Mouse (Mus musculus): ENCODE results near the gene Bhlhe41. TPM values are rescaled to one million over a fixed set of nuclear protein-coding genes. Genes with fewer than 3 reads are reported as not detected.
A peak's percentile ranks its signal among the peaks of the same experiment; 100 is the strongest.

Gene Bhlhe41
- polyA plus RNA-seq, 1 experiment from 2014 or later: 1.1 TPM

DNA sequence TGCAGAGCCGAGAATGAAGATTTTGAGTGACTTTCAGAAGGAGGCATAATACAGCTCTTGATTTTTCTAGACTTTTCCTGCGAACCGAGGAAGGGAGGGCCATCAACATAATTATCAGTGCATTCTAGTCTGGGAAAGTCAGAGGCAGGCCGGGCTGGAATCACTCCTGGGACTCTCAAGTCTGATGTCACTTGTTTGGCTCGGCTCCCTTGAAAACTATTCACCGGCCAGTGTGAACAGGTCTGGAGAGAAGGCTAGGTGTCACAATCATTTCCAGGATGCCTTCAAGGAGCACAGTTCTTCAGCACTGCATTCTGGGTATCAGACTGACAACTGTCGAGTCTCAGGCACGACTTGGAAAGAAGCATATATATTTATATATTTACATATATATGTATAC is 20.9 kb upstream of the Bhlhe41 start:
- H3K9me3 ChIP-seq (replicated peaks; ENCODE audit: low read length): no peaks in the 10 kb centered on the region
- H3K27ac ChIP-seq: no peak overlapping the region
- no peak for TF ChIP-seq CTCF (IDR thresholded peaks at IDR 0.05; ENCODE audit: low read depth)
- no peaks in the 10 kb centered on the region for H3K36me3 ChIP-seq (ENCODE audit: insufficient read depth, low read length)
- H3K4me2 ChIP-seq (ENCODE audit: low read length): no peak overlapping the region
- DNase-seq (ENCODE audit: low spot score) (no peak), ATAC-seq (replicated peaks; ENCODE audit: low FRiP score, low read depth) (no peak)
- H3K27me3 ChIP-seq (ENCODE audit: insufficient read depth, low read length): no peaks in the 10 kb centered on the region
- 55% methylated on average over 8 of the region's 8 CpGs for WGBS
- no peak overlapping the region for H3K4me3 ChIP-seq (replicated peaks; ENCODE audit: low read depth, low read length)
- H3K9ac ChIP-seq (ENCODE audit: low read depth, low read length): no peak overlapping the region
- H3K4me1 ChIP-seq (replicated peaks; ENCODE audit: insufficient read depth, low read length): no peaks in the 10 kb centered on the region

DNA sequence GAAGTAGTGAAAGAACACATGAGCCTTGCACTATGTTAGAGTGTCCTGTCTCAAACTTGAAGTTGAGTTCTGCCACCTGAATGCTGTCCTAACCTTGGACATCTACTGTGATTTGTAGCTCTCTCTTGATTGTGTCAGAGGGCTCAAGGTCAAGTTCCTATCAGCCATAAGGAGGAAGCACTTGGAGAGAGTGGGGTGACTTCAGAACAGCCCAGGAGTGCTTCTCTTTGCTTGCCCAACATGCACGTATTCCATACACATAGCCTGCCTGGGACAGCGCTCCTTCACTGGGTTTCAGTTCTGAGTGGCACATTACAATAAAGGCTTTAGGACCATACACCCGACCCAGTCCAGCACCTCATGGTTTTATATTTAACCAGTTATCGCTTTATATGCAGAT is 19.7 kb upstream of the Bhlhe41 start:
- Histone ChIP-seq H3K4me1 (replicated peaks; ENCODE audit: insufficient read depth, low read length) (no peaks in the 10 kb centered on the region), H3K27ac (no peak overlapping the region), H3K4me3 (replicated peaks; ENCODE audit: low read depth, low read length) (no peak overlapping the region), H3K4me2 (ENCODE audit: low read length) (no peak overlapping the region), H3K9me3 (replicated peaks; ENCODE audit: low read length) (no peaks in the 10 kb centered on the region), H3K9ac (ENCODE audit: low read depth, low read length) (no peak overlapping the region), H3K27me3 (ENCODE audit: insufficient read depth, low read length) (no peaks in the 10 kb centered on the region), H3K36me3 (ENCODE audit: insufficient read depth, low read length) (no peaks in the 10 kb centered on the region)
- ATAC-seq (replicated peaks; ENCODE audit: low FRiP score, low read depth): no peak
- 81% methylated on average over 4 of the region's 4 CpGs for WGBS
- no peak for TF ChIP-seq CTCF (IDR thresholded peaks at IDR 0.05; ENCODE audit: low read depth)
- no peak for DNase-seq (ENCODE audit: low spot score)

DNA sequence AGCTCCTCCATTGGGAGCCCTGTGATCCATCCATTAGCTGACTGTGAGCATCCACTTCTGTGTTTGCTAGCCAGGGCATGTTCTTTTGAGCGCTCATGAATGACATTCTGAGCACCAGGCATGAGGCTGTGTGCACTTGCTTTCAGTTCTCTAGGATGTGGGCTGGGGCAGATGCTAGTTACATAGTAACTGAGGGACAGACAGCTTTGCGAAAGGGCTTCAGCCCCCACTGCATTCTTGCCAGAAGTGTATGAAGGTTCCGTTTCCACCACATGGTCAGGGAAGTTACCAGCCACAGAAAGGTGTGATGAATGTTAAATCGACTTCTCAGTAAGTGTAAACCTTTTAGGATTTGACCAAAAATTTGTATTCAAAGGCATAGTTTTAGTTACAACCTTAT is 18.3 kb upstream of the Bhlhe41 start:
- Histone ChIP-seq H3K27me3 (ENCODE audit: insufficient read depth, low read length) (no peaks in the 10 kb centered on the region), H3K36me3 (ENCODE audit: insufficient read depth, low read length) (no peaks in the 10 kb centered on the region), H3K9me3 (replicated peaks; ENCODE audit: low read length) (no peaks in the 10 kb centered on the region), H3K4me2 (ENCODE audit: low read length) (no peak overlapping the region), H3K9ac (ENCODE audit: low read depth, low read length) (no peak overlapping the region), H3K4me3 (replicated peaks; ENCODE audit: low read depth, low read length) (no peak overlapping the region), H3K4me1 (replicated peaks; ENCODE audit: insufficient read depth, low read length) (no peaks in the 10 kb centered on the region), H3K27ac (no peak overlapping the region)
- WGBS: 64% methylated on average over 4 of the region's 4 CpGs
- no peak for TF ChIP-seq CTCF (IDR thresholded peaks at IDR 0.05; ENCODE audit: low read depth)
- ATAC-seq (replicated peaks; ENCODE audit: low FRiP score, low read depth) (no peak), DNase-seq (ENCODE audit: low spot score) (no peak)

DNA sequence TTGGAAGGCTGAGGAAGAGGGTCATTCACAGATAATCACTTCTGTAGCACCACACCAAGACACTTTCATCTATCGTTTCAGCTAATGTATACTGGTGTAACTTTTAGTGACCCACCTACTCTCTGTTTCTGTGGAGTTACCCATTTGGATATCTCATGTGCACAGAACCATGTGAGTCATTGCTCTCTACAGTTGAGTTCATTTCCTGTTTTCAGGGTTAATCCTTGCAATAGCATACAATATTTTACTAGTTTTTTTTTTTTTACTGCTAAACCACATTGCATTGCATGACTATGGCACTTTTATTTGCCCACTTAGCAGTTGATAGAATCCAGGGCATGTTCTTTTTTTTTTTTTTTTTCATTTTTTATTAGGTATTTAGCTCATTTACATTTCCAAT is 17.7 kb upstream of the Bhlhe41 start:
- WGBS: 39% methylated on average over 1 of the region's 1 CpGs
- no peak for TF ChIP-seq CTCF (IDR thresholded peaks at IDR 0.05; ENCODE audit: low read depth)
- DNase-seq (ENCODE audit: low spot score): no peak

DNA sequence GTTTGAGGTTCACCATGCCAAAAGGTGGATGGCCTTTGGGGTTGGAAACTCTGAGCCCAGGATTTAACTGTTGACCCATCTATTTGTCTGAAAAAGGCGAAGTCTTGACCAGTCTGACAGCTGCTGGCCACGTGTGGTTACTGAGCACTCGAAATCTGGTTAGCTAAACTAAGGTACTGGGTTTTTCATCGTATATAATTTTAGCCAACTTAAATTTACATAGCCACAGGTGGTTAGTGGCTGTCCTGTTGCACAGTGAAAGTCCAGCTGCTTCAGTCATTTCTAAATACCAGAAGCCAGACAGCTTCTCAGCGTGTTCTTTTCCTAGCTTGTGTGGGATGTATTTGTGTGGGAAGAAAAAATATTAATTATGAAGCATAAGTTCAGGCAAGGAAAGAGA is 15.3 kb upstream of the Bhlhe41 start:
- H3K4me2 ChIP-seq (ENCODE audit: low read length): no peak overlapping the region
- no peaks in the 10 kb centered on the region for H3K27me3 ChIP-seq (ENCODE audit: insufficient read depth, low read length)
- no peaks in the 10 kb centered on the region for H3K4me1 ChIP-seq (replicated peaks; ENCODE audit: insufficient read depth, low read length)
- no peak overlapping the region for H3K4me3 ChIP-seq (replicated peaks; ENCODE audit: low read depth, low read length)
- no peak overlapping the region for H3K27ac ChIP-seq
- no peak overlapping the region for H3K9ac ChIP-seq (ENCODE audit: low read depth, low read length)
- no peaks in the 10 kb centered on the region for H3K9me3 ChIP-seq (replicated peaks; ENCODE audit: low read length)
- no peak for DNase-seq (ENCODE audit: low spot score)
- TF ChIP-seq CTCF (IDR thresholded peaks at IDR 0.05; ENCODE audit: low read depth): no peak
- H3K36me3 ChIP-seq (ENCODE audit: insufficient read depth, low read length): no peaks in the 10 kb centered on the region
- no peak for ATAC-seq (replicated peaks; ENCODE audit: low FRiP score, low read depth)
- 84% methylated on average over 5 of the region's 5 CpGs for WGBS

More for the DNA sequence above, 17.7 kb upstream of the Bhlhe41 start:
- ATAC-seq (replicated peaks; ENCODE audit: low FRiP score, low read depth): no peak
- no peak overlapping the region for H3K27ac ChIP-seq
- no peaks in the 10 kb centered on the region for H3K9me3 ChIP-seq (replicated peaks; ENCODE audit: low read length)
- no peak overlapping the region for H3K9ac ChIP-seq (ENCODE audit: low read depth, low read length)
- H3K4me1 ChIP-seq (replicated peaks; ENCODE audit: insufficient read depth, low read length): no peaks in the 10 kb centered on the region
- no peaks in the 10 kb centered on the region for H3K36me3 ChIP-seq (ENCODE audit: insufficient read depth, low read length)
- no peak overlapping the region for H3K4me3 ChIP-seq (replicated peaks; ENCODE audit: low read depth, low read length)
- no peaks in the 10 kb centered on the region for H3K27me3 ChIP-seq (ENCODE audit: insufficient read depth, low read length)
- H3K4me2 ChIP-seq (ENCODE audit: low read length): no peak overlapping the region

DNA sequence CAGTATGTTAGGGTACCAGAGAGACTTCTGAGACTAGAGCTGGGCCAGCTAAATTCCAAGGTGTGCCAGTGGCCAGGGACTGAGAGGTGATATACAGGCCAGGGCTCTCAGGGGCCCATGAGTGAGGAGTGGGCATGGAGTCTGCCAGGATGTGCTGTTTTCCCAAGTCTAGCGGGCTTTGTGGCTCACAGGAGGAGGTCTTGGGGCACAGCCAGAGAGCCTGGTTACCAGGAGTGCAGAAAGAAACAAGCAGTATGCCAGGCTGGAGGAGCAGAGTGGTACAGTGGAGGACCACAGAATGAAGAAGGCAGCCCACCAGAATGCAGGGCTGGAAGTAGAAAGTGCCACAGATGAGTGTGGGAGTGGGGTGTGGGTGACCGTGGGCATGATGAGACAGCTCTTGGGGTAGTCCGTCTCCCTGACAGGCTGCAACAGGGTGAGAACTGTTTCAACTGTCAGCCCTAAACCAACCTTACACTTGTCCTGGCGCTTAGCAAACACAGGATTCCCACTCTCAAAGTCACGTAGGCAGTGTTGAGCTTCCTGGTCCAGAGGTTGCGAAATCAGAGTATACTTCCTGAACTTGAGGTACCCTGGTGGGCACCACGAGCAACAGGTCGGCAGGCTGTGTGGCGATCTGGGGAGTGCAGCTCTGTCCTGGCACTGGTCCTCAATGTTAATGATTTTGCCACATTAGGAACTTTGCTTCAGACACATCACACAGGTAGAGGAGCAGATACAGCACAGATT is 11.8 kb upstream of the Bhlhe41 start:
- WGBS: 88% methylated on average over 9 of the region's 9 CpGs
- TF ChIP-seq CTCF (IDR thresholded peaks at IDR 0.05; ENCODE audit: low read depth): no peak
- H3K9ac ChIP-seq (ENCODE audit: low read depth, low read length): no peak overlapping the region
- no peaks in the 10 kb centered on the region for H3K36me3 ChIP-seq (ENCODE audit: insufficient read depth, low read length)
- ATAC-seq (replicated peaks; ENCODE audit: low FRiP score, low read depth) (no peak), DNase-seq (ENCODE audit: low spot score) (no peak)
- no peak overlapping the region for H3K4me2 ChIP-seq (ENCODE audit: low read length)
- H3K9me3 ChIP-seq (replicated peaks; ENCODE audit: low read length): no peaks in the 10 kb centered on the region
- H3K27ac ChIP-seq: no peak overlapping the region
- H3K4me3 ChIP-seq (replicated peaks; ENCODE audit: low read depth, low read length): no peak overlapping the region
- 0 out of 2 replicates have a peak, but pooled peaks cover 6% of the 10 kb centered on the region for H3K4me1 ChIP-seq (replicated peaks; ENCODE audit: insufficient read depth, low read length)
- no peaks in the 10 kb centered on the region for H3K27me3 ChIP-seq (ENCODE audit: insufficient read depth, low read length)

DNA sequence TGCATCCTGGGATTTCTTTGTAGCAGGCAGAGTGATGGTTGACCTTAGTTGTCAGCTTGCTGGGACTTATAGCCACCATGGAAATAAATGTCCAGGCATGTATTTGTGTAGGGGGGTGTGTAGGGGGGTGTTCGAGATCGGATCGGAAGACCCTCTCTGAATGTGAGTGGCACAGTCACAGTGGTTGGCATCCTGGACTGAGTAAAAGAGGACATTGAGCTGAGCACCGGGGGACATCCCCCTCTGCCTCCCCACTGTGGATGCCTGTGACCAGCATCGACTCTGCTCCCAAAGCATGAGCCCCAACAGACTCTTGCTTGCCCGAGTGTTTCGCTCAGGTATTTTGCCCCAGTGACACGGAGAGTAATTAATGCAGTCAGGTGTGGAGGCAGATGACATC is 8.0 kb upstream of the Bhlhe41 start:
- ATAC-seq (replicated peaks; ENCODE audit: low FRiP score, low read depth): peak; percentile 60; the same call in 1 of the 2 replicates
- H3K27ac ChIP-seq: no peak overlapping the region

More for the DNA sequence above, 8.0 kb upstream of the Bhlhe41 start:
- no peak overlapping the region for H3K9ac ChIP-seq (ENCODE audit: low read depth, low read length)
- H3K4me3 ChIP-seq (replicated peaks; ENCODE audit: low read depth, low read length): no peak overlapping the region
- no peaks in the 10 kb centered on the region for H3K27me3 ChIP-seq (ENCODE audit: insufficient read depth, low read length)
- peak; percentile 30 for DNase-seq (ENCODE audit: low spot score)
- no peaks in the 10 kb centered on the region for H3K9me3 ChIP-seq (replicated peaks; ENCODE audit: low read length)
- no peaks in the 10 kb centered on the region for H3K36me3 ChIP-seq (ENCODE audit: insufficient read depth, low read length)
- H3K4me1 ChIP-seq (replicated peaks; ENCODE audit: insufficient read depth, low read length): 0 out of 2 replicates have a peak, but pooled peaks cover 6% of the 10 kb centered on the region
- H3K4me2 ChIP-seq (ENCODE audit: low read length): no peak overlapping the region
- 54% methylated on average over 8 of the region's 8 CpGs for WGBS
- TF ChIP-seq CTCF (IDR thresholded peaks at IDR 0.05; ENCODE audit: low read depth): no peak
